Mouse (Mus musculus) layer of hippocampus, adult 18-20 months (tissue): Measurements from ENCODE around the gene Flt1. TPM values are rescaled to one million over a fixed set of nuclear protein-coding genes. Genes with fewer than 3 reads are reported as not detected.

Source experiments
- DNase-seq, 2 experiments: peaks; one replicate each; pipeline ENCODE4 v3.0.0; 2022; ENCODE audit warnings: low spot score in 2 of 2
- total RNA-seq, 2 experiments: library from RNA; stranded (reverse); gene quantifications; 2 replicates each; pipeline ENCODE4 v1.2.3; 2021

The Flt1 gene
- total RNA-seq, 2 experiments from 2014 or later: 30.4 to 32.0 TPM

DNA sequence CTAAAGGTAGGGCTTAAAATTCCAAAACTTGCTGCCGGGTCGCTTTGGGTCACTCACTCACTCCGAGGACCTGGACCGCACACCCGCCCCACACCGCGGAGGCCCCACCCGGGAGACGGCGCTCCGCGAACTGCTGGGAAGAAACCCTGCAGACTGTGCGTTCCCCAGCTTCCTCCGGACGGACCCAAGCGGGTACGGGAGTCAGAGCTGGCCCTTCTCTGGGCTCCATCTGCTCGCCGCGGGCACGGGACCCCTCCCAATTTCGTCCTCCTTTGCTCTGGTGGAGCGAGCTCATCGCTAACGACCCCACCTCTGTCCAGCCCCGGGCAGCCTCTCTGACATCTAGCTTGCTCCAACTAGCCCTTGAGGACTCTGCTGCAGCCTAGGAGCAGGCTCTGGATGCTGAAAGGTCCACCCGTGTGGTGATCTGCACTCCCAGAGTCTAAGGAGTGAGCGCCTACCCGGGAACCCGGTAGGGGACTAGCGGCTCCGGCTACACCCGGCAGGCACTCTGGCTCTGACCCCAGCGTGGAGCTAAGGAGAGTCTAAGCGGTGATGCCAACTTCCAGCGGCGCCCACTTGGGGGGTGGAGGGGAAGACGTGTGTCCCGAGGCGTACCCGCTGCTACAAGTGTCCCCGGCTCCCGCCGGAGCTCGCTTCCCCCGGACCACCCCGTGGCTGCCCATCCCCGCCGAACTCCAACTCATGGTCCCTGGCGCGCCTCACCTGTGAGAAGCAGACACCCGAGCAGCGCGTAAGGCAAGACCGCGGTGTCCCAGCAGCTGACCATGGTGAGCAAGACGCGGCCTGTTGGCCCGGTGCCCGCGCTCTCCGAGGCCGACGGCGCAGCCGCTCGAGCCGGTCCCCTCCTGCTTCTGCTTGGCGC, 623 bp downstream of the Flt1 start:
- no peak for DNase-seq

DNA sequence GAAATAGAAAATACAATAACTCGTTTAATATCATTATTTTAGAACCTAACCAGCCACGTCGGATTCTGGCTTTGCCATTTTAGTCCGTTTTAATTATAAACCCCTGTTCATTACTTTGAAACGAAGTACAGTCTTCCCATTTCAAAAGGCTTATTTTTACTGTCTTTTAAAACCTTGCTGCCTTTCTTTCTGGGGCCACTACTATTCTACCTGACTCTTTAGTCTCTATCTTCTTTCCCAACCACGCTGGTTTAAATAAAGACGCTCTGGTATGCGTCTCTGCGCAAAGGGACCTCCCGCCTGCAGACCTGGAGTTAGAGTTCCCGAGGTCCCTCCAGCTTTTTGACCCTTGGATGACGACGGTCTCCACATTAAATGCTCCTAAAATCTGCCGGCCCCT, 1.4 kb downstream of the Flt1 start:
- no peak for DNase-seq

DNA sequence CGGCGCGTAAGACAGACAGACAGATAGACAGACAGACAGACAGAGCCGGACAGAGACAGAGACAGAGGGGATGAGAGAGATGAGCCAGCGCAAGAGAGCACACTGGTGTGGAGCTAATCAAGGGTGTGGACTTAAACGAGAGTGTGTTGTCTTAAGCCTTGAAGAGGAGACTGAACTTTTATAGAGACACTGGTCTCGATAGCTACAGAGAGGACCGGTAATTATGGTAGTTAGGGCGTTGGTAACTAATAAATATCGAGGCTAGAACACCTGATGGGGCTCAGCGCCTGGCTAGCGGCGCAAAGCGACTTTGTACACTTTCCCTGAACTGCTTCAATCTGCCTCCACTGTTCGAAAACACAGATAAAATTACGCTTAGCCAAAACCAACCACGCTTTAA, 2.0 kb downstream of the Flt1 start:
- no peak for DNase-seq

DNA sequence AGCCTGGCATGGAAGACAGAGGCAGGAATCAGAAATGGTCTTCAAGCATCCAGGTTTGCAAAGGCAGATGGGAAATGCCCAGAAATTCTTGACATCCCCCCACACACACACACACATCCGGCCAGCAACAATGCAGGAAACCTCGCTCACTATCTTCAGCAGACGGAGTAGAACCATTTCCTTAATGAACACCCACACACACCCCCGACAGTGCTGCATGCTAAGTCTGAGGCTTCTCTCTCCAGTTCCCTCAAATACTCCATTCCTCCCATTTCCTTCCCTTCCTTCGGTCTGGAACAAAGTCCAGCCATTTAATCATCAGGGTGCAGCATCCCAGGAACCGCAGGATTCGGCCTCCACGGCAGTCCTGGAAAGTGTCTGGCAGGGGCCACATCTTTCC, 4.4 kb downstream of the Flt1 start:
- no peak for DNase-seq

DNA sequence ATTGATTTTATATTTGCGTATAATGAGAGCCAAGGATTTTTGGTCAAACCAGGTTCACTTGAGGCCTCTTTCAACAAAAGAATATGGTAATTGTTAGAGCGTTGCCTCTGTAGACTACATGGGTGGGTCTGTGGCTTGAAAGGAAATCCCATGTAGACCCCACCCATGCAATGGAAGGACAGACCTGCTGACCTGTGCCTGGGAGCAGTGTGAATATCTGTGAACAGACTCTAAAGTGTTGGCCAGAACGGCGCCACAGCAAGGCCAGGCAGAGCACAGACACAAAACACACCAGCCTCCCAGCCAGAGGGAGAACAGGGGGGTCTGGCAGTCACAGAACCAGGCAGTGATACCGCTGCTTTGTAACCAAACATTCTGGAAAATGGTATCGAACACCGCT, 7.5 kb downstream of the Flt1 start:
- DNase-seq: no peak

DNA sequence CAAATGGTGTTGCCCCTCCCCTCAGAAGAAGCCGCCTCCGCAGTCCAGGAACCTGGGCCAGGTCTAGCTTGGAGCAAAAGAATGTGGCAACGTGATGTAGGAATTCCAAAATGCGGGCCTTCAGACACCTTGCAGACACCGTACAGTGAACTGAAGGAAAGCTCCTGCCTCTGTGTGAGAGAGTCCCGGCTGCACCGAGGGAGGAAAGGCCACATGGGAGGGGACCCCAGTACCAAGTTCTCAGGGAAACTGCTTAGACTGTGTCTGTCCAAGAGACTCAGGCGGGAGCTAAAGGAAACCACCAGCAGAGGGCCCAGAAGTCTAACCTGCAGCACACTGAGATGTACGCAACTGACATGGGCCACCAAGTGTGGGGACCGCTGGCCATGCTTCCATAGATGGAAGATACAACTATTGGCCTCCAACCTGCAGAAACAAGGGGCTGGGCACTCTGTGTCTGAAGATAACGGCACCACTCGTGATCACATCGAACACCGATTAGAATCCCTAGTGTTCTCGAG, 9.1 kb downstream of the Flt1 start:
- no peak for DNase-seq

DNA sequence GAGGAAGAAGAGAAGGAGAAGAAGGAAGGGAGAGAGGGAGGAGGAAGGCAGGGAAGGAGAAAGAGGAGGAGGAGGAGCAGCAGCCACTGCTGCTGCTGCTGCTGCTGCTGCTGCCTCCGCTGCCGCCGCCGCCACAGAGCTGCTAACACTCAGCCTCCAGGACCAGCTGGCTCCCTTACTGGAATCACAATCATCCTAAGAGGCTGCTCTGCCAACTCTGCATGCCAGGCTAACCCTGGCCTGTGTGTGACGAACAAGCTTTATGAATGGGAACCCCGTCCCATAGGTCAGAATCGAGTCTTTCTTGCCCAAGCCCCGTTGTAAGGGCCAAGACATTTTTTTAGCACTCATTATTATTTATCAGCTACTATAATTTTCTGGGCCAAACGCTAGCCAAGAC, 9.5 kb downstream of the Flt1 start:
- DNase-seq: no peak

DNA sequence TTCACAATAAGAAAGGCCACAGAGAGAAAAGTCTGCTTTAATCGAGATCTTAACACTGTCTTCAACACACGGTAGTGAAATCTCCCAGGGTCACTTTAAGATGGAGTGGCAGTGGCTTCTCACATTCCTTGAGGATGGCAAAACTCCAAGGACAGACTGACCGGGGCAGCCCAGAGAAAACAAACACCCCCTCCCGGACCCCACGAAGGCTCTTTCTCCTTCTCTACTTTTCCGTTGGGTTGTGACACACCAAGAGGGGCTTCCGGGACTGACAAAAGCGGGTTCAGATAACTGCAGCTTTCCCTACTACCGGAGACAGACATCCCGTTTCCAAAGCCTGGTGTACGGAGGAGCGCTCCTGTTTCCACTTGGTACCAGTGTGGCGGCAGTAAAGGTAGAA, 10.4 kb downstream of the Flt1 start:
- DNase-seq: no peak

DNA sequence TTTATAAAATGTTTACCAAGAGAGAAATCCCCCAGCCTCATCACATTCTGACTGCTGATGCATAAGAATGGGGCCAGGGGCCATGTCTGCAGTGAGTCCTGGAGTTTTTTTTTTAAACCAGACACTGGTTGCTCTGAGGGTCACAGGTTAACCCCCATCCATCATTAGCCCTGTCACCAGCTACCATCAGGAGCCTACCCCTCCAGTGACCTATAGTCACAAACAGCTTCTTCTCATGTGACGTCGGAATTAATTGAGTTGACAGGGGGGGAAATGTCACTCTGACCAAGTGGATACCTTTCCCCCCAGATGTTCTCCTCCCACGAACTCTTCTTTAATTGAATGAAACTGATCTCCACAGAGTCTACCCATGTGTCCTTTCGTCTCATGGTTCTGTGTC, 17.3 kb downstream of the Flt1 start:
- no peak for DNase-seq

DNA sequence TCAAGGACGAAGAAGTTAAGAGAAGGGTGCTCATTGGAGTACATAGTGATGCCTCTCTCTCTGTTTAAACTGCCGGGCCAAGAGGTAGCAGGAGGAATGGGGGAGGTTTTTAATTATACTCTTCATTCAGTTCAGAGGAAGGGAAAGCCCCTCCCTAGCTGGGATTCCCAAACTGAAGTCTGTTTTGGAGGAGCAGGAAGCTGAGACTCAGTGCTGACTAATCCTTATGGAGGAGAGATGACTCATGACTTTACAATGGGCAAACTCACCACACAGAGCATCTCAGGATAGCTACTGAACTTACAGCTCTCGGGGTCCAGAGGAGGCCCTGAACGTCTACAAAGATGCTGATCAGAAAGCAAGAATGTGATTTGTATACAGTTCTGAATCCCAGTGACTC, 18.3 kb downstream of the Flt1 start:
- DNase-seq: peak; percentile 16 to 28

DNA sequence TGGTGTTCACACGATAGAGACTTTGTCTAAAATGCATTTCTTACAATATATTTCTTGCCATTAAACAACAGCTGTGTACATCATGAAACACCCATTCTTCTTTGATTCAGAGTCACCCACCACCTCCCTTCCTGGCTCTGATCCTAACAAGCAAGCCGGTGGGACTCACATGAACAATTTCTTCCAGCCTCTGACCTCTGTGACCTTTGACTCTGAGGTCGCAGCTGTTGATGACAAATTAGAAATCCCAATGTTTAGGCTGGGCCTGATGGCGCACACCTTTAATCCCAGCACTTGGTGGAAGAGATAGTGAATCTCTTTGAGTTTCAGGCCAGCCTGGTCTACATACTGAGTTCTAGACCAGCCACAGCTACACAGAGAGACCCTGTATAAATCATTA, 20.9 kb downstream of the Flt1 start:
- DNase-seq: no peak

DNA sequence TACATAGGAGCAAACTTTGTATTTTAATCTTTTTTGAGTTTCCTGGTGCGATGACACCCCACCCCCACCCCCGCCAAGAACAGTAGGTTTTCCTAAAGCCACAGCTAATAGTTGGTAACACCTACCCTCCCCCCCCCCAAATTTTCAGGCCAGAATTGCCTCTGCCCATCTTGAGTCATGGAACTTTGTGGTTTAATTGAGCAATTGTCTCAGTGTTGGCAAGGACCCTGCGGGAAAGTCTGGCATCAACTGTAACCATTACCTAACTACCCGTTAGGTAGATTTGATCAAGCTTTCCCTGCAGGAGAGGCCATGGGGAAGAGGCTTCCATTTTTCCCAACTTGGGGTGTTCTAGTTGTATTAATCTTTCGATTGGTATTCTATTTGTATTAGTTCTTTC, 23.4 kb downstream of the Flt1 start:
- DNase-seq: no peak

DNA sequence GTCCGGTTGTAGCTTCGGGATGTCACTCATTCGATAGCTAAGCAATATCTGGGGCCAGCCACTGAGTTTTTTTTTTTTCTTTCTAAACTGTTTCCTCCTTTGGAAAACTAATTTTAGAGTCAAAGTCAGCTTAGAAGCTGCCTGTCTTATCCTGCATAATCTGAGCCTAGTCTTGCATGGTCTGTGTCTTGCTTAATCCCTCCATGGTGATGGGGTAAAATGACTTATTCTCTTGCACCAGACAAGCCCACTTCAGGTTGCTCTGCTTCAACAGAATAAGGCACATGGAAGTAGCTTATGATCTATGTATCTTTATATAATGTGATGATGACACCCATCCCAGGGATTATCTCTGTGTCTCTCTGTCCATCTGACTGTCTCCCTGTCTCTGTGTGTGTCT, 24.8 kb downstream of the Flt1 start:
- no peak for DNase-seq

DNA sequence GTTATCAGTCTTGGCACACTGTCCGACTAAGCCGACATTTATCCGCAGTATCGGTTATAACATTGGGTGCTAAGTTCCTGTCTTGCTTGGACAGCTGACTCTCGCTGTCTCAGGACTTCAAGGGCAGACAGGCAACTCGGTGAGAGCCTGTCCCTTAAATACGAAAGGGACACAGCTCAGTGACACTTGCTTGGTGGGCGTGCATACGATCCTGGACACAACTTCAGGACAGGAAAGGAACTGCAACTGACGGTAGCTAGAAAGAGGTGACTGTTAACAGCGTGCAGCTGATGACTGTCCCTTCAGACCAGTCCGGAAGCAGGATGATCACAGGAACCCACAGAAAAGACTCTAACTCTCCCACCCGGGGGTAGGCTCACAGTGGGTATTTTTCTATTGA, 27.8 kb downstream of the Flt1 start:
- no peak for DNase-seq

DNA sequence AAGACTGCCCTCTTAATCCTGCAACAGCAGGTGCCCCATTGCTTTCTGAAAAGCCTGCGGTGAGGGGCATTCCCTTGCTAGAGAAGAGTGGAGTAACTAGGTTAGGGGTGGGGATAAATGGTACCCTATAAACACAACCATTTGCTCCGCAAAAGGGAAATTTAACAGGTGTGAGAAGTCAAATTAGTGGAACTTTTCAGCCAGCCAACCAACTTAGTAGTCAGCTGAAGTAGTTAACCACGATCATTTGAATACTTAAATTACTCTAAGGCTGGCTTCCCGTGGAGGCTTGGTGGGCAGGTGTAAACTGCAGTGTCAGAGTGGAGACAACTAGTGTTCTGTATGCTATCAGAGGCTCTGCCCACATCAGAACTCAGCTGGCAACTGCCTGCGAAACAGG, 28.6 kb downstream of the Flt1 start:
- no peak for DNase-seq

DNA sequence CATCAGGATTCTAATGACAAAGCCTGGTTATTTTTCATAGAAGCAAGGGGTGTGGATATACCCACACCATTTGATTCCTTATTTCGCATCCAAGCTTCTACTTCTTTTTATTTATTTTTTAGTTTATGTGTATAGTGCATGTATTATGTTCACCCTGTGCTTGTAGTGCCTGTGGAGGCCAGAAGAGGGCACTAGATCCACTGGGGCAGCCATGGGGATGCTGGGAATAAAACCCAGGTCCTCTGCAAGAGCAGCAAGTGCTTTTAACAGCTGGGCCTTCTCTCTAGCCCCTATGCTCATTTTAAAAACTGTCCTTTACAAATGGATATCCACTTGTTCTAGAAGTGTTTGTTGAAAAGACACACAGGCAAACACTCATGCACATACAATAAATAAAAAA, 33.2 kb downstream of the Flt1 start:
- no peak for DNase-seq

DNA sequence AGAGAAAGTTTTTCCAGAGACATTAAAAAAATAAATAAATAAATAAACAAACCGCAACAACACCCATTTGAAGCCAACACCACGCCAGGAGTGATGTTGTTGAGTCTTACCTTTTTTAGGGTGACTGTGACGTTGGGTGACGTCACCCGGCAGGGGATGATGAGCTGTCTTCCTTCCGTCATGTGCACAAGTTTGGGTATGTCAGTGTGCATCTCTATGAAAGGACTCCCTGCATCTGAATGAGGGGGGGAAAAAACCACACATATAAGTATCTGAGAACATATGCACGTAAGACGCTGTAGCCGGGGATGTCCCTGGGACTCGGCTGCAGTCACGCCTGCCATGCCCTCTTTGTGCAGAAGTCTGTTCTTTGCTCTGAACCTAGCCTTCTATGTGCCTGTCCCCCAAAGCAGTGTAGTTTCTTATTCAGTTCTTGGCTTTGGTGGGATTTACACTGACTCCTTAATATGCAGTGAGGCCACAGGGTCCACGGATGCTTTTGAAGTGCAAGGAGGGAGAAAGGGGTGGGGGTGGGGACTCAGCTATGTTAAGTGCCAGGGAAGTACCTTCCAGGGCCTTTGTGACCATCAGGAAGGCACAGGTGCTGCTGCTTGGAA, 42.0 kb downstream of the Flt1 start:
- no peak for DNase-seq

DNA sequence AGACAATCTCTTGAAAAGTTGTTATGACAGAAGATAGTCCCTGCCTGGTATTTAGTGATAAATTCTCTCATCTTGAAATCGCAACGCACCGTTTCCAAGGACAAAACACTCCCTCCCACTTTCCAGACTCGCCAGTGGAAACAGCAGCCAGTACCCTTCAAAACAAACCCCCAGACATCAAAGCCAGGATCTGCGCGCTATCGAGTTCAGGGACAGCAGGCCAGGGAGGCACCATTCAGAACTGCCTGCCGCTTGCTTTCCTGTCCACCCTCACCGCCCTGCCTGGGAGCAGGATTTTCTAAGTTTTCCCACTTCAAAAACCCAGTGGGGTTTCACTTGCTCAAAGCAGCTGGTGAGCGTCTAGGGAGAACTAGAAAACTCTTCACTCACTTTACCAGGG, 44.6 kb downstream of the Flt1 start:
- no peak for DNase-seq

DNA sequence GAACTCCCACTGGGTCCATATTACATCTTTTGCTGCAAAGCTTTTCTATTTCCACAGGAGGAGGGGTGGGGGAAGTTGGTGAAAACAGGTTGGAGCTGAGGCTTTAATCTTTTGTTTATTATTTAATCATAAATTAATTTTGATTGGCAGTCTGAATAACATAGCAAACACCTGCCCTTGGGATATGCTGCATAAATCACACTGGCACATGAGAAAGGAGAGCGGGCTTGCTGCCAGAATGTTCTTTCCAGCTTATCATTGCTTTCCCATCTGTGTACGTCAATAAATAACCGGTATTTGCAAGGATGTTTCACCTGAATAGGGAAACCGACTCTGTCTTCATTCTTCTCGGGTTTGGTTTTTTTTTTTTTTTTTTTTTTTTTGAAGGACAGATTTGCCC, 45.1 kb downstream of the Flt1 start:
- no peak for DNase-seq

DNA sequence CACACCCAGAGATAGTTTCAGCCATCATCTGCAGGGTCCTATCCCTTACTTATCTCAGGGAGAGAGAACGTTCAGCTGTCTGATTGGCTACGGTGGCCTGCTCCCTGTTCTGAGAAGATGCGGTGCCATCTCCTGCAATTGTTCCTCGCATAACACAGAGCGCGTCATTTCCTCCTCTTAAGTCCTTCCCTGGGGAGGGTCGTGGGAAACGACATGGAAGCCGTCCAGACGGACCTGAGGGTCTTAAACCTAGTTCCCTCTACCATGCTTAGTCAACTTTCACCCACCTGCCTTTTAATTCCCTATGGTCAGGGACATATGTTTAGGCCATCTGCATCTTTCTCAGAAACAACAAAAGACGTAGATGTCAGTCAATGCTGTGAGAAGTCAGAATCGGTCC, 46.5 kb downstream of the Flt1 start:
- no peak for DNase-seq

DNA sequence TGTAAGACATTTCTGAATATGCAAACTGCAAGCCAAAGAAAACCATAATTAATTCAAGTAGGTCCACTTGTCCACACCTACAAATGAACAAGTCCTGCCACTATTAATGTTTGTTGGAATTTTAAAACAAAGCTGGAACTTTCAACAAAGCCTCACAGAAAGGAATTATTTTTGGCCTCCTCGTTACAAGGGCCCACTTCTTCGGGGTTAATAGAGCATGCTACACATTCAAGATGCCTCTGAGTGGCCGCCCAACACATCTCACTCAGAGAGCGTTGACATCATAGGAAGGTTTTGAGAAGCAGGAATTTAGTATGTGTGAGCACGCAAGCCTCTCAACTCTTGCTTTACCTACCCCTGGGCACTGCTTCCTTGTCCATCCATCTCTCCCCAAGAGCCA, 50.0 kb downstream of the Flt1 start:
- DNase-seq: no peak

DNA sequence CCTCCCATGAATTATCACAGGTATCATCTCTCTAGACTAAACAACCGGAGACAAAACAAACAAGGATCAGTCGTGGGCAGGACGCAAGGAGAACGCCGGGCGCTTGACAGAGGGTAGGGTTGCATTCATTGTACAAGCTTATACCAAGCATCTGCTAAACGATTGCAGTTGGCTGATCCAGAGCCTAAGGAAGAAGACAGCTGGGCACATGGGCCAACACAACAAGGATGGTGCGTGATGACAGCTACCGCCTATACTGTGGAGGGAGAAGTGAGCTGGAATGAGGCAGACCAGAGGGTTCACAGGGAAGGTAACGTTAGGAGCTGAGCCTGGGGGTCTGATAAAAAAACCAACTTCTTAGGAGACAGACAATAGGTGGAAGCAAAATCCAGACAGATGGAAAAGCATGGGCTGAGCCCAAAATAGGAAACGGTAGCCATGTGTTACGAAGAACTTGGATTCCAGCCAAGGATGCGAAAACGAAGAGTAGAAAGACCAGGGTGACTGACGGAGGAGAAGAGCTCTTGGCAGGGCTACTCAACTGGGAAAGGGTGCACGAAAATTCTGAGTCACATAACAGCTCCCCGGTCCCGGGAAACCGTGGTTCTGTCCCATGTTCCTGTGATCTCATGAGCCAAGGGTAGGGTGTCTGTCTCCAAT, 53.9 kb downstream of the Flt1 start:
- peak; percentile 44 to 71 for DNase-seq
